ENCODE assay signal across 10 mouse cellular contexts in genomic region chr13:101068489-101068888, GRCm38 (mm10).
DNase-seq lines count a peak whose midpoint lies in the region; ATAC-seq and TF ChIP-seq lines count a peak whose summit lies in the region.
"Had no signal": no experiment of that assay in that cellular context is flagged by ENCODE, and none has a peak within 500 bp of the region (broad histone marks: within the 10 kb centered on the region; RNA-seq: fewer than 3 reads in every experiment).

No protein-coding gene starts in this region.

- H3K9ac ChIP-seq in forebrain, embryonic 15.5 days (replicated peaks): no peak overlapping the region
- H3K9ac ChIP-seq in forebrain, embryonic 12.5 days: no peak overlapping the region
- H3K9ac ChIP-seq in limb, embryonic 13.5 days: no peak overlapping the region
- no peak overlapping the region for H3K9ac ChIP-seq in forebrain, embryonic 16.5 days (replicated peaks; ENCODE audit: low read depth, low read length)
- H3K9ac ChIP-seq: midbrain, embryonic 12.5 days had no signal

- H3K27me3 ChIP-seq in forebrain, embryonic 15.5 days: no peaks in the 10 kb centered on the region
- no peaks in the 10 kb centered on the region for H3K27me3 ChIP-seq in forebrain, embryonic 12.5 days
- H3K27me3 ChIP-seq in limb, embryonic 13.5 days: no peaks in the 10 kb centered on the region
- no peaks in the 10 kb centered on the region for H3K27me3 ChIP-seq in limb, embryonic 10.5 days (ENCODE audit: low read depth, poor library complexity, severe bottlenecking)
- no peaks in the 10 kb centered on the region for H3K27me3 ChIP-seq in forebrain, embryonic 16.5 days (replicated peaks; ENCODE audit: control insufficient read depth, insufficient read depth, low read length)
- H3K27me3 ChIP-seq: midbrain, embryonic 12.5 days had no signal

- H3K27ac ChIP-seq in forebrain, embryonic 15.5 days (replicated peaks): no peak overlapping the region
- no peak overlapping the region for H3K27ac ChIP-seq in forebrain, embryonic 12.5 days
- no peak overlapping the region for H3K27ac ChIP-seq in limb, embryonic 13.5 days
- no peak overlapping the region for H3K27ac ChIP-seq in limb, embryonic 10.5 days
- H3K27ac ChIP-seq in forebrain, embryonic 16.5 days (ENCODE audit: low read length): no peak overlapping the region
- H3K27ac ChIP-seq: midbrain, embryonic 12.5 days had no signal

- no peaks in the 10 kb centered on the region for H3K36me3 ChIP-seq in forebrain, embryonic 15.5 days
- H3K36me3 ChIP-seq in forebrain, embryonic 12.5 days (replicated peaks): no peaks in the 10 kb centered on the region
- no peaks in the 10 kb centered on the region for H3K36me3 ChIP-seq in limb, embryonic 13.5 days
- no peaks in the 10 kb centered on the region for H3K36me3 ChIP-seq in limb, embryonic 10.5 days
- no peaks in the 10 kb centered on the region for H3K36me3 ChIP-seq in forebrain, embryonic 16.5 days (ENCODE audit: control insufficient read depth, insufficient read depth)
- H3K36me3 ChIP-seq: midbrain, embryonic 12.5 days had no signal

- WGBS in forebrain, embryonic 15.5 days: 59% methylated on average over 6 of the region's 6 CpGs
- 70% methylated on average over 6 of the region's 6 CpGs for WGBS in forebrain, embryonic 12.5 days
- 47% methylated on average over 6 of the region's 6 CpGs for WGBS in limb, embryonic 13.5 days
- WGBS in limb, embryonic 10.5 days: 85% methylated on average over 6 of the region's 6 CpGs
- 55% methylated on average over 6 of the region's 6 CpGs for WGBS in forebrain, embryonic 16.5 days

- no peak overlapping the region for H3K4me3 ChIP-seq in forebrain, embryonic 15.5 days
- H3K4me3 ChIP-seq in forebrain, embryonic 12.5 days (replicated peaks): no peak overlapping the region
- no peak overlapping the region for H3K4me3 ChIP-seq in limb, embryonic 13.5 days
- no peak overlapping the region for H3K4me3 ChIP-seq in limb, embryonic 10.5 days
- H3K4me3 ChIP-seq in forebrain, embryonic 16.5 days (replicated peaks; ENCODE audit: low read length): no peak overlapping the region
- H3K4me3 ChIP-seq: midbrain, embryonic 12.5 days had no signal

- no peaks in the 10 kb centered on the region for H3K4me1 ChIP-seq in forebrain, embryonic 15.5 days
- H3K4me1 ChIP-seq in forebrain, embryonic 12.5 days: no peaks in the 10 kb centered on the region
- H3K4me1 ChIP-seq in limb, embryonic 13.5 days: peaks cover 15% of the 10 kb centered on the region
- no peaks in the 10 kb centered on the region for H3K4me1 ChIP-seq in limb, embryonic 10.5 days
- H3K4me1 ChIP-seq in forebrain, embryonic 16.5 days (replicated peaks; ENCODE audit: control insufficient read depth, insufficient read depth, low read length): no peaks in the 10 kb centered on the region
- H3K4me1 ChIP-seq: midbrain, embryonic 12.5 days had no signal

- H3K9me3 ChIP-seq in forebrain, embryonic 15.5 days: no peaks in the 10 kb centered on the region
- H3K9me3 ChIP-seq in forebrain, embryonic 12.5 days: no peaks in the 10 kb centered on the region
- H3K9me3 ChIP-seq in limb, embryonic 13.5 days: no peaks in the 10 kb centered on the region
- no peaks in the 10 kb centered on the region for H3K9me3 ChIP-seq in limb, embryonic 10.5 days (replicated peaks)
- no peaks in the 10 kb centered on the region for H3K9me3 ChIP-seq in forebrain, embryonic 16.5 days (ENCODE audit: control insufficient read depth, low read length)
- H3K9me3 ChIP-seq: midbrain, embryonic 12.5 days had no signal

- intact Hi-C loops in heart, postnatal 36 days (cut with DNase I): no loop called here

- peak; percentile 75 for ATAC-seq in forebrain, embryonic 15.5 days (replicated peaks)
- ATAC-seq in forebrain, embryonic 12.5 days (ENCODE audit: low FRiP score): no peak
- ATAC-seq in limb, embryonic 13.5 days (ENCODE audit: low FRiP score, low read depth): peak; percentile 54; the same call in 1 of the 2 replicates
- peak; percentile 71; the same call in 1 of the 2 replicates for ATAC-seq in forebrain, embryonic 16.5 days

- no peak for TF ChIP-seq POLR2A in brain, embryonic 14.5 days (IDR thresholded peaks at IDR 0.05; ENCODE audit: borderline replicate concordance, extremely low read depth, insufficient read depth, insufficient read length, poor library complexity, severe bottlenecking)

- no peak for DNase-seq in limb, embryonic 10.5 days (ENCODE audit: low spot score)
- DNase-seq in brain, embryonic 14.5 days (ENCODE audit: low read depth): peak; percentile 66
- no peak for DNase-seq in spleen, postnatal 36 days (ENCODE audit: low spot score in 2 of 2)
- DNase-seq in heart, postnatal 36 days: no peak

- H3K4me2 ChIP-seq in forebrain, embryonic 15.5 days (replicated peaks): no peak overlapping the region
- H3K4me2 ChIP-seq in forebrain, embryonic 12.5 days: no peak overlapping the region
- H3K4me2 ChIP-seq in limb, embryonic 13.5 days (replicated peaks): 0 out of 2 replicates have a peak overlapping the region, but pooled peaks have one; percentile 7
- no peak overlapping the region for H3K4me2 ChIP-seq in forebrain, embryonic 16.5 days (ENCODE audit: low read length)
- H3K4me2 ChIP-seq: liver, embryonic 11.5 days; midbrain, embryonic 12.5 days had no signal

- peak; percentile 20; the same call in 1 of the 2 replicates for TF ChIP-seq CTCF in brain, embryonic 14.5 days (IDR thresholded peaks at IDR 0.05; ENCODE audit: borderline replicate concordance, extremely low read depth, insufficient read depth, insufficient read length)
